Comparison of ENCODE assay signal across 9 mouse cellular contexts in the genomic region with DNA sequence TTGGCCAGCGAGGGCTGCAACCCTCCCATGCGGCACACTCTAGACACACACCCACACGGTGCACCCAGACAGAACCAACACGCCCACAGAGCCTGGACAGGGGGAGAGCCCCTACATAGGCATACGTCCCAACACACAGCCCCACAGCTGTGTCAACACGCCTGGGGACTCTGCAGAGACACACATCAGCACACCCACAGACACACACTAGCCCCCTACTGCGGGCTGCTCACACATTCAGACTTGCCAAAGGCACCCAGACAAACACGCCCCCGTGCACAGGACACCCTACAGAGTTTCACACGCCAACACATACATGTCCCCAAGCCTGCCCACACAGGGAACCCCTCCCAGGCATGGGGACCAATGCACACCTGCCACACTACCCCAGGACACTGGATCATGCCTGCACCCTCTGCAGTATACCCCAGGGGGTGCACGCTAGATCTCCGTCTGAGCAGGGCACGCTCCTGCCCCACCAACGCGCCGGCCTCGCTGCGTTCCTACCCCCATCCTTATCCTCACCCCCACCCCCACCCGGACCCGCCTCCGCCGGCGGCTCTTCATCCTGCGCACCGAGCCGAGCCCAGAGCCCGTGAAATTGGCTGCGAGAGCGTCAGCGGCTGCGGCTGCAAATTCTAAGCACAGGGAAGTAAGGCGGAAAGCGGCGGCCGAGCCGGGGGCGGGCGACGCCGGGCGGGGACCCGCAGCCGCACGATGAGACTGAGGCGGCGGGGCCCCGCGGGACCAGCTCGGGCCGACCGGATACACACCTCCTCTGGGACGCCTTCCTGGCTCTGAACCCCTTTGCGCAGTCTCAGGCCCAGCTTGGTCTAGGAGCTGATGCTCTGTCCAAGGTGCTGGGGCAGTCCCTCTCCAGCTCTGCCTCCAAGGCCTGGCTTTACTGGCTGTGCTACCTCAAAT. TPM values are rescaled to one million over a fixed set of nuclear protein-coding genes. Genes with fewer than 3 reads are reported as not detected.
A peak's percentile ranks its signal among the peaks of the same experiment; 100 is the strongest.
DNase-seq lines count a peak whose midpoint lies in the region; ATAC-seq and TF ChIP-seq lines count a peak whose summit lies in the region.
"Had no signal": no experiment of that assay in that cellular context is flagged by ENCODE, and none has a peak within 500 bp of the region (broad histone marks: within the 10 kb centered on the region; RNA-seq: fewer than 3 reads in every experiment).

No protein-coding gene starts in this region.

- no peak for TF ChIP-seq POLR2A in limb, embryonic 14.5 days (IDR thresholded peaks at IDR 0.05; ENCODE audit: borderline replicate concordance, extremely low read depth, insufficient read depth, insufficient read length)
- no peak for TF ChIP-seq POLR2A in olfactory bulb, adult 2 months (IDR thresholded peaks at IDR 0.05; ENCODE audit: insufficient read depth, low read depth, low read length)

- peaks cover 30% of the 10 kb centered on the region for H3K4me1 ChIP-seq in embryonic facial prominence, embryonic 10.5 days
- H3K4me1 ChIP-seq in hindbrain, embryonic 13.5 days (replicated peaks) = peaks cover 87% of the 10 kb centered on the region
- H3K4me1 ChIP-seq in limb, embryonic 14.5 days (ENCODE audit: control insufficient read depth, insufficient read depth, low read length) = no peaks in the 10 kb centered on the region
- H3K4me1 ChIP-seq in olfactory bulb, adult 2 months (ENCODE audit: control insufficient read depth, insufficient read depth, low read length) = peaks cover 80% of the 10 kb centered on the region

- no peaks in the 10 kb centered on the region for H3K36me3 ChIP-seq in embryonic facial prominence, embryonic 10.5 days (replicated peaks)
- no peaks in the 10 kb centered on the region for H3K36me3 ChIP-seq in hindbrain, embryonic 13.5 days
- H3K36me3 ChIP-seq in limb, embryonic 14.5 days (ENCODE audit: control insufficient read depth, insufficient read depth, low read length) = no peaks in the 10 kb centered on the region
- H3K36me3 ChIP-seq: G1E had no signal

- ATAC-seq in hindbrain, embryonic 13.5 days (ENCODE audit: low FRiP score) = peak; percentile 14; the same call in 1 of the 2 replicates
- ATAC-seq in limb, embryonic 14.5 days (ENCODE audit: low FRiP score, low read depth) = 0 out of 2 replicates have a peak, but pooled peaks have one; percentile 37
- ATAC-seq in monocyte, adult 5-6 weeks (replicated peaks; ENCODE audit: insufficient number of reproducible peaks, low FRiP score, low TSS enrichment, poor library complexity, severe bottlenecking) = no peak

- H3K27ac ChIP-seq in gastrocnemius, adult 2 months = no peak overlapping the region
- H3K27ac ChIP-seq in embryonic facial prominence, embryonic 10.5 days (replicated peaks) = no peak overlapping the region
- peak overlapping the region; percentile 72 for H3K27ac ChIP-seq in hindbrain, embryonic 13.5 days
- H3K27ac ChIP-seq in limb, embryonic 14.5 days (replicated peaks; ENCODE audit: low read depth, low read length) = no peak overlapping the region
- H3K27ac ChIP-seq in olfactory bulb, adult 2 months (ENCODE audit: insufficient read depth, low read depth, low read length) = peak overlapping the region; percentile 89

- peaks cover 96% of the 10 kb centered on the region for H3K27me3 ChIP-seq in embryonic facial prominence, embryonic 10.5 days (replicated peaks; ENCODE audit: low read depth, poor library complexity, severe bottlenecking)
- H3K27me3 ChIP-seq in hindbrain, embryonic 13.5 days = peaks cover 76% of the 10 kb centered on the region
- H3K27me3 ChIP-seq in limb, embryonic 14.5 days (ENCODE audit: control insufficient read depth, insufficient read depth, low read length) = peaks cover 64% of the 10 kb centered on the region

- TF ChIP-seq CTCF in gastrocnemius, adult 2 months (IDR thresholded peaks at IDR 0.05) = no peak
- TF ChIP-seq CTCF in olfactory bulb, adult 2 months (IDR thresholded peaks at IDR 0.05; ENCODE audit: insufficient read depth, low read depth, low read length) = no peak

- peak overlapping the region; percentile 61 for H3K4me2 ChIP-seq in hindbrain, embryonic 13.5 days
- H3K4me2 ChIP-seq in limb, embryonic 14.5 days (replicated peaks; ENCODE audit: low read depth, low read length, severe bottlenecking) = peak overlapping the region; percentile 33; the same call in 1 of the 2 replicates

- peak overlapping the region; percentile 72 for H3K9ac ChIP-seq in hindbrain, embryonic 13.5 days
- H3K9ac ChIP-seq in limb, embryonic 14.5 days (ENCODE audit: low read depth, low read length, severe bottlenecking) = no peak overlapping the region

- peak; percentile 26 for DNase-seq in gastrocnemius, postnatal 10 days
- DNase-seq in gastrocnemius, adult 2 months = no peak
- DNase-seq in CD8-positive naive resting alpha-beta T cell, adult 2 months (ENCODE audit: low read depth in 2 of 2, low spot score in 2 of 2) = peak; percentile 30 to 37
- peak; percentile 55 for DNase-seq in embryonic facial prominence, embryonic 10.5 days (ENCODE audit: low spot score)
- DNase-seq in limb, embryonic 14.5 days (ENCODE audit: low spot score) = peak; percentile 44

- no peaks in the 10 kb centered on the region for H3K9me3 ChIP-seq in embryonic facial prominence, embryonic 10.5 days
- H3K9me3 ChIP-seq in hindbrain, embryonic 13.5 days = no peaks in the 10 kb centered on the region
- H3K9me3 ChIP-seq in limb, embryonic 14.5 days (ENCODE audit: control insufficient read depth, low read length) = no peaks in the 10 kb centered on the region
- H3K9me3 ChIP-seq: G1E had no signal

- intact Hi-C loops in gastrocnemius, adult 2 months (cut with DNase I) = no loop called here

- H3K4me3 ChIP-seq in gastrocnemius, adult 2 months = no peak overlapping the region
- H3K4me3 ChIP-seq in embryonic facial prominence, embryonic 10.5 days = peak overlapping the region; percentile 49
- H3K4me3 ChIP-seq in hindbrain, embryonic 13.5 days = peak overlapping the region; percentile 33
- H3K4me3 ChIP-seq in limb, embryonic 14.5 days (replicated peaks; ENCODE audit: low read length) = 0 out of 2 replicates have a peak overlapping the region, but pooled peaks have one; percentile 2
- H3K4me3 ChIP-seq in olfactory bulb, adult 2 months (ENCODE audit: insufficient read depth, low read depth, low read length) = peak overlapping the region; percentile 43

- 10% methylated on average over 53 of the region's 53 CpGs for WGBS in embryonic facial prominence, embryonic 10.5 days
- WGBS in hindbrain, embryonic 13.5 days = 9% methylated on average over 45 of the region's 53 CpGs
- WGBS in limb, embryonic 14.5 days = 8% methylated on average over 47 of the region's 53 CpGs
- WGBS in olfactory bulb, adult 2 months = 3% methylated on average over 53 of the region's 53 CpGs

RNA-seq across cellular contexts. Expression of a gene that starts 6.0 kb away (rescaled TPM):
- under 1 TPM; 0.20 to 0.23 TPM for total RNA-seq in gastrocnemius, postnatal 10 days (2021)
- under 1 TPM in 1 of 2 experiments, not detected in 1; 0.03 TPM for total RNA-seq in gastrocnemius, adult 2 months (2021)
- 0.05 and 0.16 TPM in 2 replicates for polyA plus RNA-seq in embryonic facial prominence, embryonic 10.5 days (2016; fragmentation: Nextera tagmentation; extraction: Ambion mirVana)
- 4.6 and 5.0 TPM in 2 replicates for polyA plus RNA-seq in hindbrain, embryonic 13.5 days (2015; fragmentation: Nextera tagmentation; extraction: Ambion mirVana)
- polyA plus RNA-seq in limb, embryonic 14.5 days (2012; rRNA removed) = 0.19 and 0.24 TPM in 2 replicates
- polyA plus RNA-seq in limb, embryonic 14.5 days (2014; fragmentation: Nextera tagmentation; extraction: Ambion mirVana) = 0.04 TPM in 1 of 2 replicates, not detected in the other
- not detected in 2 replicates for polyA plus RNA-seq in olfactory bulb, adult 2 months (2012; ENCODE audit: insufficient read depth, insufficient read length, low replicate concordance, missing spikeins)
- not detected in 3 replicates for total RNA-seq in monocyte, adult 5-6 weeks (2017)
- polyA plus RNA-seq: G1E had no signal

Comparison
In these comparisons a context has a peak if more than half of its experiments do, and no peak if none do; other contexts are left out.
1. H3K27ac ChIP-seq: peak in hindbrain, embryonic 13.5 days (single experiment) and olfactory bulb, adult 2 months (single experiment); none in gastrocnemius, adult 2 months (single experiment), embryonic facial prominence, embryonic 10.5 days (single experiment) and limb, embryonic 14.5 days (single experiment).